Mouse (Mus musculus) natural killer cell, adult 2 months (primary cell): ENCODE results near the gene Cxcl16.
"Not testable (repeated sequence)": the region's sequence is repeated elsewhere in the genome, so short reads cannot be mapped to it uniquely, and the experiment has no call there.

Experiments
- DNase-seq, 2 experiments: peaks; one replicate each; pipeline ENCODE4 v3.0.0; 2022; ENCODE audit warnings: low spot score in 2 of 2

The Cxcl16 gene

DNA sequence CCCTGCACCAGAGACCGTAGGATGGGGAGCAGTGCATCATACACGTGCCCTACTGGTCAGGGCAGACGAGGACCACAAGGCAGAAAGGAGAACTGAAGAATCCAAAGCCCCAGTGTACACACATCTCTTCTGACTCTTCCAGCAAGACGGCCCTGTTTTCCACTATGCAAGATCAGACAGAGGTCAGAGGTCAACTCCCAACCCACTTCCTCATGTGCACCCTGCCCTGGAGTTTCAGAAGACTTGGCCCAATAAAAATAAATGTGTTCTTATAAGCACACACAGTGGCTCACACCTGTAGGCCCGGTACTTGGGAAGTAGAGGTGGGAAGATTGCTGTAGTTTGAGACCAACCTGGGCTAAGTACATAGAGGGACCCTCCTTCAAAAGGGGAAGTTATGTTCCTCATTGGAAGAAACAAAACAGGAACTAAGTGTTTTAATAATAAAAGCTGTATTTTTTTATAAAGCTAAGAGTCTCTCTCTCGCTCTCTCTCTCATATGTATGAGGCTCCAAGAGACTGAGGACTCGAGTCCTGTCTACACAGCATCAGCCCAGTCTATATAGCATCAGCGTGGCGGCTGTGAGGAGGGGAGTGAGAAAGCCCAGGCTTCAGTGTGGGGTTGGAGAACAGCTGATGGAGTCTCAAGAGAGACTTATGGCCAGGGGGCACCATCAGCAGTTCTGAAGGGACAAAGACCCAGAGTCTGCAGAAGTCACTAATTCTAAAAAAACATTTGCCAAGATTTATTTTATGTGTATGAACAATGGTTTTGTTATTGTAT is 6.3 kb downstream of the Cxcl16 start:
- DNase-seq: no peak

DNA sequence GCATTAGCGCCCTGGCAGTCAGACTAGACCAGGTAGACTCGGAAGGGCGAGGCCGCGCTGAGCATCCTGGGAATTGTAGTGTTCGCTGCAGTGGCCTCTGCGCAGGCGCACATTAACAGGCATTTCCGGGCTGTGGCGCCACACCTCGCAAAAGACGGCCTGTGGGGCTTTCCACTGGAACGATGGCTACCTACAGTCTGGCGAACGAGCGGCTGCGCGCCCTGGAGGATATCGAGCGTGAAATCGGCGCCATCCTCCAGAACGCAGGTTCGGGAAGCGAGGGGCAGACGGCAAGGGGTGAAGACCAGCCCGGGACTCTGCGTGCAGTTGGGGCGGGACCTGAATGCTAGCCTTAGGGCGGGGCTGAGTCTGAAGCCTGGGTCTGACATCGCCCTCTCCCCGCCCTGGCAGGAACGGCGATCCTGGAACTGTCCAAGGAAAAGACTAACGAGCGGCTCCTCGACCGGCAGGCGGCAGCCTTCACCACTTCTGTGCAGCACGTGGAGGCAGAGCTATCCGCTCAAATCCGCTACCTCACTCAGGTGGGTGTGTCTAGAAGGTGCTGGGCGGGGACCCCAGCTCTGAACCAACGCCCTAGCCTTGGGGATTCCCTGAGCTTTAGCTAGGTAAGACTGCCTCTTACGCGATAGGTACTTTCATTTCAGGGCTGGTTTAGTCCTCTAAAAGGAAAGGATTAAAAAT is 7.8 kb downstream of the Cxcl16 start, which contains the start of gene Med11:
Gene Med11, plus strand, starts transcription at position 123 of the 702 bp plus-strand sequence.
- peak; percentile 94 for DNase-seq

DNA sequence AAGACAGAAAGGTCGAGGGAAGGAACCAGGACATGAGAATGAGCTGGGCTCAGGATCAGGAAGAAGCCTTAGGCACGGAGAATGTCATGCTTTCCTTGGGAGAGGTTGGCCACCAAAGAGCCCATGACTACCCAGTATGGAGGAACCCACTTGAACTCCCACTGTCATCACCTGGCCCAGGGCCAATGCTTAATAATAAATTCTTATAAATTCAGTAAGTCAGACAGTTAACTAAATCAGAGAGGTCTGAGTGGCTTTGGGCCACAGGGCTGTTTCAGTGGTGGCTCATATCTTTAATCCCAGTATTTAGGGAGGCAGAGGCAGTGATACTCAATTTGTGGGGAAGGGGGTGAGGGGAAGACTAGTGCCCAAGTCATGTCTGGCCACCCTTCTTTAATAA is 8.9 kb downstream of the Cxcl16 start:
- no peak for DNase-seq

DNA sequence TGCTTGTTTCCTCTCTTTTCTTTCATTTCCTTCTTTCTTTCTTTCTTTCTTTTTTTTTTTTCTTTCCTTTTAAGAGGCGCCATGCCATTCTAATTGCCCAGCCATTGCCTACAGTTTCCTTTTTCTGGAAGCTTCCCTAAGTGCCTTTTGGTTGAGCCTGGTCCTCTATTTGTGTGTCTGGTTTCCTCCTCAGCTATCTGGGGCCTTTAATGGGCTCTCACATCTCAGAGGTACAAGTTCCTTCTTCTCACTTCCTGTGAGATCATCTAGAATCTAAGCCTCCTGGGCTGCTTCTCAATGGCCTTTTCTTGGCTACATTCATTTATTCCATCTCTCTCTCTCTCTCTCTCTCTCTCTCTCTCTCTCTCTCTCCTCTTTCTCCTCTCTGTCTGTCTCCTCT is 12.4 kb downstream of the Cxcl16 start:
- no peak for DNase-seq

DNA sequence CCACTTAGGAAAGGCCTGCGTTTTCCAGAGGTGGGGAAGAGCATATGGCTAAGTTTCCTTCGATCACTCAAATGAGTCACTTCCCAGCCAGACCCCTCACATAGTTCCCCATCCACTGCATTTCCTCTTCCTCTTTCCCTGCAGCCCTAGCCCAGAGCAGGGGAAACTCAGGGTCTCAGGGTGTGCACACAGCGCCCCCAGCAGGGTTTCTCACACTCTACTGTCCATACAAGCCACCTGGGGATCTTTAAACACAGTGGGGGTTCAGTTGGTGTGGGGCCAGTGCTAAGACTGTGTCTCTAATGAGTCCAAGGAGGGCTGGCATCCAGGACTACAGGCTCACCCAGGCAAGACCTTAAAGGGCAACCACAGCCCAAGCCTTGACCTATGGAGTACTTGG is 13.0 kb downstream of the Cxcl16 start:
- DNase-seq: no peak

DNA sequence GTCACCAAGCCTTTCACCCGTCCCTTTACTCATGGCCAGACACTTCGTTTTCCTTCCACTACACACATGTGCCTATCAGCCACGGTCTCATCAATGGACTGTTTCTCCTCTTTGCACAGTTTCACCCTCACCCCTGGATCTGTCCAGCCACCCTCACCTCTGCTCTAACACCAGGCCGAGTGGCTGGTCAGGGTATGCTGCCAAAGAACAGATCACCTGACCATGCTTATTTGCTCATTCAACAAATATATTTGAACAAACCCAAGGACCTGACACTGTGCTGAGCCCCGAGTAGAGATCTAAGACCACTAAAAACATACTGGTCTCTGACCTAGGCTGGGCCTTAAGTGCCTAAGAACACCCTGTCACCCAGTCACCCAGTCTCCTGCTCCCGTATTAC is 15.1 kb downstream of the Cxcl16 start:
- no peak for DNase-seq

DNA sequence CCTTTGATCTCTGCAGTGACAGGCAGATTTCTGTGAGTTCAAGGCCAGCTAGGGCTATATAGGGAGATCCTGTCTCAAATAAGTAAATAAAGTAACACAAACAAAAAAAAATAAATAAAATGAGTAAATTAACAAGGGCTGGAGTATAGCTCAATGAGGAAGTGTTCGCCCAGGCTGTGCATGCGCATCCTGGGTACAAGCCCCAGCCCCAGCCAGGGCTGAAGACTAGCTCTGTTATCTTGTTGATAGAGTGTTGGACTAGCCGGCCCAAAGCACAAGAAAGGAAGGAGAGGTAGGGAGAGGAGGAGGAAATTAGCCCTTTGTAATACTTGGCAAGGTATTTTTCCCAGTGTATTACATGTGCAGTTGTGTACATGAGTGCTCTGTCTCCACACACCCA is 15.8 kb downstream of the Cxcl16 start:
- no peak for DNase-seq

DNA sequence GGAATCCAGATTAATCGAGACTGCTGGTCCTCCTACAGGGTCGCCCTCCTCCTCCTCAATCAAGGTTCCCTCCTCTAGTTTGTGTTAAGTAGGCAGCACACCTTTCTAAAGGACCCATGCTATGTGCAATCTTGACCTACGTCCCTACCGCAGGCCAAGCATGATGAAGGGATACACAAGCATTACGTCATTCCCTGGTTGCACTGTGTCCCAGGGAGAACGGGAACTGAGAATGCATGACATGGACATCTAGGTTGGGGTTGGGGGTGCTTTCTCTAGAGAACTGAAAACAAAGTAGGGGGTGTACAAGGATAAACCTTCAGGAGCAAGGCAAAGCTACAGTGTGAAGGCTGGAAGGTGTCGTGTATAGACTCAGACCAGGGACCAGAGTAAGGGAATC is 17.9 kb downstream of the Cxcl16 start:
- DNase-seq: no peak

DNA sequence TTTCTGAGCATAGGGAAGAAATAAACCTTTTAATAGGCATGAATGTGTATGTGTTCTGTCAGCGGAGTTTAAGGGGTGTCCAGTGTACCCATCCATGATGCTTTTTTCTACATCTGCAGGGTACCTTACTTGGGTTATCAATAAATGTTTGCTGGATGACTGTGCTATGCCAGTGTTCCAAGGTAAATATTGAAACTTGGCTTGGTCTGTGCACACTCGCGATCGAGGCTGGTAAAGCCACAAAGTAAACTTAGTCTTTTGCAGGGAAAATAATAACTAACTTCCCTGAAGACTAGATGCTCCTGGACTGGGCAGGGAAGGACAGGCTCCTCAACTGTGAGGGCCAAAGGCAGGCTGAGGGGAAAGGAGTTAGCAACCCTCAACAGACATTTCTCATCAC is 19.1 kb downstream of the Cxcl16 start:
- DNase-seq: no peak

DNA sequence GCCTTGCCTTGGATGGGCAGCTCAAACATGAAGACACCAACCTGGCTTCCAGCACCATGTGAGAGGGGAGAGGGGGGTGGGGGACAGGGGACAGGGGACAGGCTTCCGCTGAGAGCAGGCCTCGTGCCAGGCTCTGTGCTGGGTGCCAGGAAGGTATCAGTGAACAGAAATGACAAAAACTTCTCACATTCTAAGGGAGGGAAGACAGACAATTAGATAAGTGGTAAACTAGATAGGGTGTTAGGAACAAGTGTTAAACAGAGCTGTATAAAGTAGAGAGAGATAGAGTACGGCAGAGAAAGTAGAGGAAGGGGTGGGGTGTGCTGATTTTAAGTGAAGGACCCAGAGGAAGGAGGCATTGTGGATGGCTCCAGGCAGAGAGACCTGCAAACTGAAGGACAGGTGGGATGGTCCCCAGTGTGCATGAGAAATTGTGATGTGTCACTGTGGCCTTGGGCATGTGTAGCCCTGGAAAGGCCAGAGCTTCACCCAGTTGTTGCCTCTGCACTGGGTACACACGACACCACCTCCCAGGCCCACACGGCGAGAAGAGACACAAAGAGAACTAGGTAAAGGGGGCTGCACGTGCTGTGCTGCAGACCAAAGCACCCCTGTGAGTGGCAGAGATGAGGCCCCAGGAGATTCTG is 20.9 kb downstream of the Cxcl16 start:
- DNase-seq: no peak

DNA sequence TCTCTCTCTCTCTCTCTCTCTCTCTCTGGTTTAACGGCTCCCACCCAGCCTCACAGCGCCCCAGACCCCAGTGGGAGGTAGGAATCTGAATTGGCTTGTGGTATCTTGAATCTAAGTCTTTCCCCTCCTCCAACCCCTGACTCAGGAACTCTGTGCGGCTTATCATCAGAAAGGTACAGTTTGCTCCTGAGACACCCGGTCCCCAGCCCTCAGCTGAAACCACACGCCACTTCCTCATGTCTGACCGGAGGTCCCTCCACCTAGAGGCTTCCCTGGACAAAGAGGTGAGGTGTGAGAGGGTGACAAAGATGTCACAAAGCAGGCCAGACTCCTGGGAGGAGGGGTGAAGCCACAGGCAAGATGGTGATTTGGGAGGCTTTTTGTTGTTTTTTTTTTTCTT is 22.4 kb downstream of the Cxcl16 start:
- peak; percentile 57 to 76 for DNase-seq

DNA sequence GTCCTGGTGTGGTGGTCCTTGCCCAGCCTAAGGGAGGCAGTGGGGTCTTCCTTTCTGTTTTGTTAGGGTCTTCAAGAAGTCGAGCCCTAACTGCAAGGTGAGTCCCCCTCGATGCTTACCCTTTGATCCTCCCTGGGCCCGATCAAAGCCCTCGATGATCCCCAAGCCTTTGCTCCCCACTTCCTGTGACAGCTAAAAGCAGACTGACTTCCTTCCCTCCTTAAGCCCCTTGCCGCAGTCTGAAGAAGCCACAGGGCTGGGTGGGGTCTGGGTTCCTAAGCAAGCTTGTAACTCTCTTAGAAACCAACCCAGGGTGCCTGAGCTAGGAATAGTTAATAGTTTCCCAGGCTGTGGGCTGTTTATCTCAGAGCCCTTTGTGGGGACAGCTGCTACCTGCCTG is 24.3 kb downstream of the Cxcl16 start:
- no peak for DNase-seq

DNA sequence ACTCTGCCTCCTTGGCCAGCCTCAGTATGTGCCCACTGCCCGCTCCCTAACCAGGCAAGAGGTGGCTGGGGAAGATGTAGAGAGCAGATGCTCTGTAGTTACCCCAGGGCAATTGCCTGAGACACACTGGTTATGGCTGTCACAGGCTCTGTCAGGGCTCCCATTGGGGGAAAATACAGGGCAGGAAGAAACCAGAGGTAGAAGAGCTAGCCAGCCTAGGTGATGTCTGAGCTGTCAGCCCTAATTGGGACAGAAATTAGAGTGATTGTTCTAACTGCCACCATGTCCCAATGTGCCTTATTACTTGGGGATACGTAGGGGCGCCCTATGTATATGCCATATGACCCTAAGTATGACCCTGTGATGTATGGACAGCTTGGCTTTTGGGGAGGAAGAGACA is 25.8 kb downstream of the Cxcl16 start:
- DNase-seq: no peak

DNA sequence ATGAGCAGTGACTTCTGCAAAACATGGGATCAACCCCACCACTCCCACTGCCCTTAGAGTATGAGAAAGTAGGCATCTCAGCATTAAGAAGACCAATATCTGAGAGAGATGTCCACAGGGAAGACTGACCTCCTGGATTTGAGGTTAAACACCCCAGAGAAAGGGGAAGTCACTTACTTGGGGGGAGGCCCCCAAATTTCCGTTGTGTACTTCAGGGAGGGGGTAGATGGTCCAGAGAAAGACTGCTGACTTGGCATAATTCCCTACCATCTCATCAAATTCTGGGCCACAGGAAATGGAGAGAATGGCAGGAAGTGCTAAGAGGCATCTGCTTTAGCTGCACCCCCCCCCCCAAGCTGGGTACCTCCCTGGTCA is 26.2 kb downstream of the Cxcl16 start:
- DNase-seq: no peak

DNA sequence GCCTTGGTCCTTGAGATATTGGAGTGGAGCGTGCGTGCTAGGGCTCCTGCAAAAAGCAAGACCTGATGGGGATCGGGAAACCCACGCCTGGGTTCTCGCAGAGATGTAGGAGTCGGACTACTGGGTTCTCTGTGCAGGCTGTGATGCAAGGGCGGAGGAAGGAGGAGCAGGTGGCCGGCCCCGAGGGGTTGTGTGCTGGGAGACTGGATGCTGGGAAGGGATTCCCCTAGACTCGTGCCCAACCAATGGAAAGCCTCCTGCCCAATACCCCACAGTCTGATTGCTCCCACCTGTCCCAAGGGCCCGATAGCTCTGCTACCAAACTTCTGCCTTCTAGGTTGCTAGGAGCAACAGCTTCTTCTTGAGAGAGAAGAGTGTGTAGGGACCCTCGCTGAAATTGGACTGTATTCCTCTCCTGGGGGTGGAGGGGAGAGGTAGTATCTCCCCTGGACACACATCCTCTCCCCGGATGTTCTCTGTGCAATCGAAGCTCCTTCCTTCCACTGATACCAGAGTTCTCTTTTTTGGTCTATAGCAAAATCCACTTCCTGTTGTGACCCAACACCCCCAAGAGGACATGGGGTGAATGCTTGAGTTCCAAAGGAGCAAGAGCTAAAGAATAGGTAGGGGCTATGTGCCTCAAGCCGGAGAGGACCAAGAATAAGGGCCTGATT is 26.8 kb downstream of the Cxcl16 start:
- DNase-seq: peak in 1 of 2 experiments; percentile 36

DNA sequence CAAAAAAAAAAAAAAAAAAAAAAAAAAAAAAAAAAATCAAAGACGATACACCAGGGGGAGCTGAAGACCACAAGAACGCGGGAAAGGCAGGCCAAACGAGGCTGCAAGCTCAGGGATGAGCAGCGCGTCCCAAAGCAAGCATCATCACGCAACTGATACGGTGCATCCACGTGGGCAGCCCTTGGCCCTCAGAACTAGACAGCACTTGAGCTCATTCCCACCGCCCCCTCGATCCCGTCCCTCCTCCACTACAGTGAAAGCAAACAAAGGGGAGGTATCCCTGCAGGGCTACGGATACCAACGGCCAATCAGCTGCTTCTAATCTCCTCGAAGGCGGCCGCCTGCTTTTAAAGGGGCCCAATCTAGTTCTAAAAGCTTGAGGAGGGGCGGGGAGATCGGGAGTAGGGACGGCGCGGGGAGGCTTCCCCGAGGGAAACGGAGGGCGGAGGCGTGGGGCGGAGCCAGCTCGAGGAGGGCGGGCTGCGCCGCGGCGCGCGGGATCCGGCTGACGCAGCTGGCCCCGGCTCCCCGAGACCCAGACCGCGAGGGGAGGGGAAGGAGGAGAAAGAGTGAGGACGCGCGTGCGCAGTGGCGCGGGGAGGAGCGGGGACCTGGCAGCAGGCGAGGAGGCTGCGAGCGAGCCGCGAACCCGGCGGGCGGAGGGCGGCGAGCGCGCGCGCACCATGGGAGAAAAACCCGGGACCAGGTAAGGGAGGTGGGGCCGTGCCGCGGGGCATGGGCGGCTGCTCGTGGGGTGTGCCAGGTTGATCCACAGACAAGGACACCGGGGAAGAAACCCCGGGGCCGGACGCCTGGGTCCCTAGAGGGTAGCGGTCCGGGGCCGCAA is 27.5 kb downstream of the Cxcl16 start, which contains the start of gene Arrb2:
Gene Arrb2, plus strand, starts transcription at position 588 of the 847 bp plus-strand sequence.
- peak; percentile 95 to 96 for DNase-seq

DNA sequence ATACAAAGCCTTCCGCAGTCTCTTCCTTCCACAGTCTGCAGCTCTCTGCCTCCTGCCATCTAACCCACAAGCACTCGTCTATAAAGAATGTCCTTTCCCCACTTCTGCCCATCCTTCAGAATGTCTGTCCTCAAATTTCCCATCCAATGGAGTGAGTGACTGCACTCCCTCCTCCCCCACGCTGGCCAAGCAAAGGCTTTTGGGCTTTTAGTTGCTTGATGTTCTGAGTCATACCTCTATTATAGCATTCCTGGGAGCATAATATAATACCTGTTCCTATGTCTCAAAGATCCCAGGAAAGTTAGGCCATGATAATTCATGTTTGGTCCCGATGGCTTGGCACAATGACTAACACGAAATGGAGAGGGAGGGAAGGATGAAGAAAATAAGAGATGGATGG is 28.2 kb downstream of the Cxcl16 start:
- no peak for DNase-seq

DNA sequence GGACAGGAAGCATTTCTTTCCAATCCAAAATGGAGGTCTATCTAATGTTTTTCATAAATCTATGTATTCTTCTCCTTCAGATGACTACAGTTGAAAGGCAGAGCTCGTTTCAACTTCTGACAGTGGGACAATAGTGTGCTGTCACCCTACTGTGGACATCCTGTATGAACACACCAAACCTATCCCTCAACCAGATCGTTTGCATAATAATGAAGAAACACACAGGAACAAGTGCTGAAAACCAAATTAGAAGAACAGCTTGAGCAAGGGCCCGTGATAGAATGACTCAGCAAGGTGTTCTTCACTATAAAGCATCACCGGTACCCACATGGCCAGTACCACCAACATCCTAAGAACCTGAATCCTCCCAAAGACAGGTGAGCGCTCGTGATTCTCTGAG is 33.2 kb downstream of the Cxcl16 start:
- DNase-seq: not testable (repeated sequence)

DNA sequence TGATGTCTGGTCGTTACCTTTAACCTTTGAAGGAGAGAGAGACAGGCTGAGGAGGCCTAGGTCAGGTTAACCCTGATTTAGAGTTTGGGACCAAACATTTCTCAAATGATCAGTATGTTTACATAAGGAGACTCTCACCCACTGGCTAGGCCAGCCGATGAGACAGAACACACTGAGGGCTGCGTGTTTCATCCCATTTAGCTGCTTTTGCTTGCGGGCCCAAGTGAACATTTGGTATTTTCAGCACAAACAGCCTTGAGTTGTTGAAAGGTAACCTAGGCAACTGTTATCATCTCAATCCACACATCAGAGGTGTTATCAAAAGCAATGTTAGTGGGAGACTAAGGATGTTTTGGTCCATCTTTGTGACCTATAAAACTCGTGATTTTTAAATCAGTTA is 40.3 kb downstream of the Cxcl16 start:
- DNase-seq: no peak

DNA sequence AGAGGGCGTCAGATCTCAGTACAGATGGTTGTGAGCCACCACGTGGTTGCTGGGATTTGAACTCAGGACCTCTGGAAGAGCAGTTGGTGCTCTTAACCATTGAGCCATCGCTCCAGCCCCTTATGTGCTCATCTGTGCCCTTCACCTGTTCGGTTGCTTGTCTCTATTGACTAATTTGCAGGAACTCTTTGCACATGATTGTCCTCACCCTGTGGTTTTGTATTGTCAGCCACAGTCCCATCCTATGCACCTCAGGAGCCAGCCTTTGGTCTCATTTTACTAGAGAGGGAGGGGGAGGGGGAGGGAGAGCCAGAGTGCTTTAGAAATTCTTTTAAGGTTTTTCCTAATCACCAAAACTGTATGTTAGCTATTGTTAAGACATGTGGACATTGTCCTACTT is 41.6 kb downstream of the Cxcl16 start:
- DNase-seq: no peak

DNA sequence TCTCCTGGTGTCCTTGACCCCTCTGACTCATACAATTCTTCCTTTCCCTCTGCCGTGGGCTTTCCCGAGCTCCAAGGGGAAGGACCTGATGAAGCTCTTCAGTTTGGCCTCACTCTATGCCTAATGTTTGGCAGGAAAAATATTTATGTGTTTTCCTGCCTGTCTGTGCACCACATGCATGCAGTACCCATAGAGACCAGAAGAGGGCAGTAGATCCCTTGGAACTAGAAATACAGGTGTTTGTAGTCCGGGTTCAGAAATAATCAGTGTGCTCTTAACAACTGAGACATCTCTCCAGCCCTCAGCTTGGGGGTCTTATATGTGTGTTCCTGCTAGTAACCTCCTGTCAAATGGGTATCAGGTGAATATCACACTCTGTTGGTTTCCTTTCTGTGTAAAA is 45.8 kb downstream of the Cxcl16 start:
- peak; percentile 71 to 80 for DNase-seq
